9 mouse cellular contexts compared by ENCODE assay signal in the genomic region with DNA sequence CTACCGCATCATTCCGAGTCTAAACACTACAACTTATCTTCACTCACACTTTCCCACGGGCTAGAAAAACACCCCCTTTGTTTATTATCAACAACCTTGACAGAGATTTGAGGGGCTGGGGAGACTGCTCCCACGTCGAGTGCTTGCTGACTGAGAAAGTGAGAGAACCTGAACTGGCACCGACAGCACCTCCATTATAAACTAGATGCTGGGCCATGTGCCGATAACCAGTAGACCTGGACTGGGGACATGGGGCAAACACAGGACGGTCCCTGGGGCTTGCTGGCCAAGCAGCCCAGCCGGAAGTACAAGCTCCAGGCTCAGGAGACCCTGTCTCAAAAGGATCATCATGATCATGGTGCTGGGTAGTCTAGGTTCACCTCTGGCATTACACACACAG. TPM values are rescaled to one million over a fixed set of nuclear protein-coding genes. Genes with fewer than 3 reads are reported as not detected.
DNase-seq lines count a peak whose midpoint lies in the region; ATAC-seq and TF ChIP-seq lines count a peak whose summit lies in the region.
"Had no signal": no experiment of that assay in that cellular context is flagged by ENCODE, and none has a peak within 500 bp of the region (broad histone marks: within the 10 kb centered on the region; RNA-seq: fewer than 3 reads in every experiment).

No protein-coding gene starts in this region.

- DNase-seq in heart, adult 8-10 months (ENCODE audit: low spot score), result no peak
- no peak for DNase-seq in G1E (ENCODE audit: low spot score)
- DNase-seq in heart, postnatal 0 days (ENCODE audit: low spot score), result no peak
- peak; percentile 22 for DNase-seq in liver, postnatal 0 days
- no peak for DNase-seq in adrenal gland, postnatal 10 days
- no peak for DNase-seq in retina, postnatal 1 day
- no peak for DNase-seq in spleen, postnatal 10 days (ENCODE audit: low spot score in 2 of 2)
- DNase-seq: kidney, postnatal 25 days had no signal

- no peaks in the 10 kb centered on the region for H3K36me3 ChIP-seq in heart, embryonic 14.5 days (ENCODE audit: control insufficient read depth, insufficient read depth, low read length)
- H3K36me3 ChIP-seq in G1E (replicated peaks), result peaks cover 9% of the 10 kb centered on the region
- no peaks in the 10 kb centered on the region for H3K36me3 ChIP-seq in heart, postnatal 0 days (replicated peaks; ENCODE audit: control insufficient read depth, insufficient read depth, low read length)
- no peaks in the 10 kb centered on the region for H3K36me3 ChIP-seq in liver, postnatal 0 days (replicated peaks; ENCODE audit: insufficient read depth, low read length)

- H3K9me3 ChIP-seq in heart, embryonic 14.5 days (ENCODE audit: control insufficient read depth, low read length), result no peaks in the 10 kb centered on the region; the same call in 1 of the 2 replicates
- no peaks in the 10 kb centered on the region for H3K9me3 ChIP-seq in G1E (replicated peaks)
- no peaks in the 10 kb centered on the region for H3K9me3 ChIP-seq in heart, postnatal 0 days (replicated peaks; ENCODE audit: control insufficient read depth, low read length)
- H3K9me3 ChIP-seq in liver, postnatal 0 days (ENCODE audit: low read length), result no peaks in the 10 kb centered on the region

- no peak for ATAC-seq in heart, embryonic 14.5 days (ENCODE audit: insufficient number of reproducible peaks, insufficient read depth, low FRiP score, low read depth)
- ATAC-seq in G1E (ENCODE audit: extremely low read depth, insufficient number of reproducible peaks, low FRiP score, poor library complexity, severe bottlenecking), result no peak
- no peak for ATAC-seq in heart, postnatal 0 days (ENCODE audit: insufficient read depth, low read depth)
- ATAC-seq in liver, postnatal 0 days, result no peak

- TF ChIP-seq CTCF in G1E (IDR thresholded peaks at IDR 0.05; ENCODE audit: low read depth, low read length), result no peak
- no peak for TF ChIP-seq CTCF in heart, postnatal 0 days (IDR thresholded peaks at IDR 0.05; ENCODE audit: low read depth)
- no peak for TF ChIP-seq CTCF in liver, postnatal 0 days (IDR thresholded peaks at IDR 0.05; ENCODE audit: low read depth)

- peak overlapping the region; percentile 64 for H3K4me2 ChIP-seq in heart, embryonic 14.5 days (ENCODE audit: low read length)
- H3K4me2 ChIP-seq in heart, postnatal 0 days (ENCODE audit: low read depth, low read length), result peak overlapping the region; percentile 80
- H3K4me2 ChIP-seq in liver, postnatal 0 days (ENCODE audit: low read depth, low read length), result peak overlapping the region; percentile 78

- H3K9ac ChIP-seq in heart, embryonic 14.5 days (ENCODE audit: low read length), result peak overlapping the region; percentile 62
- peak overlapping the region; percentile 51 for H3K9ac ChIP-seq in heart, postnatal 0 days (replicated peaks; ENCODE audit: low read depth, low read length)
- peak overlapping the region; percentile 58 for H3K9ac ChIP-seq in liver, postnatal 0 days (replicated peaks)

- peak overlapping the region; percentile 52 to 68 for H3K27ac ChIP-seq in heart, embryonic 14.5 days (replicated peaks in 1 of 2; ENCODE audit: control insufficient read depth in 1 of 2, insufficient read depth in 1 of 2, low read depth in 2 of 2, low read length in 2 of 2)
- H3K27ac ChIP-seq in heart, postnatal 0 days (ENCODE audit: low read depth), result peak overlapping the region; percentile 86
- H3K27ac ChIP-seq in liver, postnatal 0 days (ENCODE audit: low read depth), result peak overlapping the region; percentile 61

- 8% methylated on average over 9 of the region's 9 CpGs for WGBS in heart, embryonic 14.5 days
- 14% methylated on average over 9 of the region's 9 CpGs for whole genome bisulfite sequencing in heart, postnatal 0 days
- WGBS in liver, postnatal 0 days (ENCODE audit: insufficient replicate concordance), result 39% methylated on average over 9 of the region's 9 CpGs

- TF ChIP-seq EP300 in heart, postnatal 0 days (IDR thresholded peaks at IDR 0.05; ENCODE audit: low read depth), result no peak
- no peak for TF ChIP-seq EP300 in liver, postnatal 0 days (IDR thresholded peaks at IDR 0.05; ENCODE audit: low read depth)

- no peaks in the 10 kb centered on the region for H3K27me3 ChIP-seq in heart, embryonic 14.5 days (ENCODE audit: control insufficient read depth, insufficient read depth, low read length)
- H3K27me3 ChIP-seq in G1E (ENCODE audit: insufficient read depth, low read length), result no peaks in the 10 kb centered on the region
- no peaks in the 10 kb centered on the region for H3K27me3 ChIP-seq in heart, postnatal 0 days (ENCODE audit: control insufficient read depth, insufficient read depth, low read length)
- H3K27me3 ChIP-seq in liver, postnatal 0 days (ENCODE audit: insufficient read depth, low read length), result no peaks in the 10 kb centered on the region

- peaks cover 16 to 43% of the 10 kb centered on the region in 2 experiments for H3K4me1 ChIP-seq in heart, embryonic 14.5 days (ENCODE audit: control insufficient read depth in 2 of 2, insufficient read depth in 2 of 2, low read length in 2 of 2)
- peaks cover 67% of the 10 kb centered on the region for H3K4me1 ChIP-seq in G1E (ENCODE audit: insufficient read depth, low read depth, low read length)
- peaks cover 38% of the 10 kb centered on the region for H3K4me1 ChIP-seq in heart, postnatal 0 days (ENCODE audit: control insufficient read depth, insufficient read depth)
- H3K4me1 ChIP-seq in liver, postnatal 0 days (ENCODE audit: insufficient read depth), result peaks cover 48% of the 10 kb centered on the region

- peak overlapping the region; percentile 36 to 96 for H3K4me3 ChIP-seq in heart, embryonic 14.5 days (ENCODE audit: control insufficient read depth in 1 of 2, insufficient read depth in 1 of 2, low read depth in 1 of 2, low read length in 2 of 2)
- H3K4me3 ChIP-seq in G1E (ENCODE audit: low read depth, low read length), result peak overlapping the region; percentile 72
- H3K4me3 ChIP-seq in heart, postnatal 0 days (ENCODE audit: low read depth, low read length), result peak overlapping the region; percentile 95
- peak overlapping the region; percentile 96 for H3K4me3 ChIP-seq in liver, postnatal 0 days (ENCODE audit: low read depth, low read length)

RNA-seq across cellular contexts. Expression of a gene that starts 1.9 kb away (rescaled TPM):
- 25.4 and 26.1 TPM in 2 replicates for polyA plus RNA-seq in heart, embryonic 14.5 days (2014; fragmentation: Nextera tagmentation; extraction: Ambion mirVana)
- total RNA-seq in heart, adult 8-10 months (2022), result 10 to 100 TPM; 15.2 to 16.8 (median 15.9) TPM
- 105 and 107 TPM in 2 replicates for total RNA-seq in G1E (2014; fragmentation: Nextera tagmentation)
- 15.9 and 19.6 TPM in 2 replicates for total RNA-seq in G1E (2017)
- polyA plus RNA-seq in G1E (2012), result 12.8 and 16.6 TPM in 2 replicates
- total RNA-seq in heart, postnatal 0 days (2014; rRNA removed; ENCODE audit: low replicate concordance), result 13.2 and 14.1 TPM in 2 replicates
- 12.8 and 13.6 TPM in 2 replicates for polyA plus RNA-seq in heart, postnatal 0 days (2015; fragmentation: Nextera tagmentation; extraction: Ambion mirVana)
- polyA plus RNA-seq in liver, postnatal 0 days (2015; fragmentation: Nextera tagmentation; extraction: Ambion mirVana), result 7.7 and 8.0 TPM in 2 replicates
- 10 to 100 TPM; 24.0 to 26.4 TPM for total RNA-seq in adrenal gland, postnatal 10 days (2021)
